Mouse (Mus musculus) MEL (cell line): ENCODE results near the gene Pdia6. TPM values are rescaled to one million over a fixed set of nuclear protein-coding genes. Genes with fewer than 3 reads are reported as not detected.

Experiments
- DNase-seq: peaks from one replicate; pipeline ENCODE4 v3.0.0; 2011; ENCODE audit warnings: low read depth, low spot score
- H3K27ac ChIP-seq: 2 replicates; pipeline ENCODE4 v1.5.1; 2012; ENCODE audit warnings: low read depth, mild to moderate bottlenecking, control low read depth, low read length, moderate library complexity; ENCODE audit not compliant: control insufficient read depth
- H3K27me3 ChIP-seq, 2 experiments: fragments of 150-350 bp in 1 of 2; sonication (generic) in 1 of 2; 2 replicates each; pipeline ENCODE4 v1.6.1; 2012; ENCODE audit warnings: low read length in 2 of 2, mild to moderate bottlenecking in 2 of 2, improper control_type of control experiment in 1 of 2, moderate library complexity in 1 of 2; ENCODE audit not compliant: insufficient read depth in 2 of 2, control insufficient read depth in 1 of 2
- H3K36me3 ChIP-seq, 2 experiments: 2 replicates each; pipeline ENCODE4 v1.6.1; 2012 to 2014; ENCODE audit warnings: low read length in 2 of 2, improper control_type of control experiment in 1 of 2, inconsistent platforms in 1 of 2, mild to moderate bottlenecking in 1 of 2; ENCODE audit not compliant: insufficient read depth in 2 of 2, control insufficient read depth in 1 of 2
- H3K4me1 ChIP-seq, 2 experiments: fragments of 150-350 bp in 1 of 2; sonication (generic) in 1 of 2; 2 replicates each; pipeline ENCODE4 v1.6.1; 2012; ENCODE audit warnings: low read length in 2 of 2, improper control_type of control experiment in 1 of 2, mild to moderate bottlenecking in 1 of 2; ENCODE audit not compliant: insufficient read depth in 2 of 2, control insufficient read depth in 1 of 2
- H3K4me3 ChIP-seq, 2 experiments: fragments of 150-350 bp in 1 of 2; sonication (generic) in 1 of 2; 2 replicates each; pipeline ENCODE4 v1.5.1; 2012; ENCODE audit warnings: low read depth in 2 of 2, low read length in 2 of 2, mild to moderate bottlenecking in 2 of 2, moderate library complexity in 2 of 2, control low read depth in 1 of 2, improper control_type of control experiment in 1 of 2; ENCODE audit not compliant: control insufficient read depth in 1 of 2, insufficient read depth in 1 of 2
- H3K79me2 ChIP-seq: 2 replicates; pipeline ENCODE4 v1.6.1; 2012; ENCODE audit warnings: mild to moderate bottlenecking, low read length, moderate library complexity; ENCODE audit not compliant: control insufficient read depth, poor library complexity, insufficient read depth
- H3K9ac ChIP-seq: 2 replicates; pipeline ENCODE4 v1.6.1; 2012; ENCODE audit warnings: low read depth, mild to moderate bottlenecking, control low read depth, low read length, moderate library complexity; ENCODE audit not compliant: control insufficient read depth, poor library complexity, severe bottlenecking
- H3K9me3 ChIP-seq: fragments of 150-350 bp; sonication (generic); replicated peaks from 2 replicates; pipeline ENCODE4 v1.6.1; 2012; ENCODE audit warnings: mild to moderate bottlenecking, low read length, improper control_type of control experiment, moderate library complexity; ENCODE audit not compliant: insufficient read depth
- BHLHE40 ChIP-seq: IDR thresholded peaks from 2 replicates; pipeline ENCODE4 v1.6.1; 2012; ENCODE audit warnings: low read depth, mild to moderate bottlenecking, inconsistent platforms, low read length, improper control_type of control experiment, borderline replicate concordance
- E2F4 ChIP-seq: IDR thresholded peaks from 2 replicates; pipeline ENCODE4 v1.6.1; 2011; ENCODE audit warnings: low read depth, low read length, improper control_type of control experiment, borderline replicate concordance
- ELF1 ChIP-seq: IDR thresholded peaks from 2 replicates; pipeline ENCODE4 v1.6.1; 2014; ENCODE audit warnings: low read depth, mild to moderate bottlenecking, inconsistent platforms, low read length, improper control_type of control experiment, moderate library complexity
- JUND ChIP-seq: IDR thresholded peaks from 2 replicates; pipeline ENCODE4 v1.6.1; 2011; ENCODE audit warnings: low read depth, mild to moderate bottlenecking, improper control_type of control experiment, low read length
- MAX ChIP-seq: IDR thresholded peaks from 2 replicates; pipeline ENCODE4 v1.6.1; 2011; ENCODE audit warnings: low read length, improper control_type of control experiment
- MAZ ChIP-seq: IDR thresholded peaks from 2 replicates; pipeline ENCODE4 v1.6.1; 2012; ENCODE audit warnings: low read depth, mild to moderate bottlenecking, inconsistent platforms, low read length, improper control_type of control experiment
- MYC ChIP-seq: IDR thresholded peaks from 2 replicates; pipeline ENCODE4 v1.6.1; 2011; ENCODE audit warnings: low read depth, mild to moderate bottlenecking, low read length, improper control_type of control experiment, moderate library complexity
- NRF1 ChIP-seq: IDR thresholded peaks from 2 replicates; pipeline ENCODE4 v1.6.1; 2014; ENCODE audit warnings: low read depth, mild to moderate bottlenecking, inconsistent platforms, low read length, improper control_type of control experiment, moderate library complexity; ENCODE audit not compliant: poor library complexity, insufficient read depth, severe bottlenecking
- POLR2AphosphoS5 ChIP-seq: IDR thresholded peaks from 2 replicates; pipeline ENCODE4 v1.6.1; 2012; ENCODE audit warnings: low read depth, borderline replicate concordance, mild to moderate bottlenecking, inconsistent platforms, low read length, moderate library complexity, mixed read lengths
- RAD21 ChIP-seq: IDR thresholded peaks from 2 replicates; pipeline ENCODE4 v1.6.1; 2011; ENCODE audit warnings: mild to moderate bottlenecking, low read depth, low read length, improper control_type of control experiment
- RCOR1 ChIP-seq: IDR thresholded peaks from 2 replicates; pipeline ENCODE4 v1.6.1; 2012; ENCODE audit warnings: low read depth, mild to moderate bottlenecking, inconsistent platforms, low read length, improper control_type of control experiment
- SMC3 ChIP-seq: IDR thresholded peaks from 2 replicates; pipeline ENCODE4 v1.6.1; 2011; ENCODE audit warnings: low read depth, low read length, improper control_type of control experiment
- TAL1 ChIP-seq: IDR thresholded peaks from 2 replicates; pipeline ENCODE4 v1.6.1; 2012; ENCODE audit warnings: mild to moderate bottlenecking, inconsistent platforms, low read length, moderate library complexity, mixed read lengths
- TBP ChIP-seq: IDR thresholded peaks from 2 replicates; pipeline ENCODE4 v1.8.0; 2011; ENCODE audit warnings: low read depth, low read length, improper control_type of control experiment
- TCF12 ChIP-seq: IDR thresholded peaks from 2 replicates; pipeline ENCODE4 v1.6.1; 2014; ENCODE audit warnings: low read depth, mild to moderate bottlenecking, inconsistent platforms, low read length, improper control_type of control experiment, moderate library complexity
- ZC3H11A ChIP-seq: IDR thresholded peaks from 2 replicates; pipeline ENCODE4 v1.6.1; 2012; ENCODE audit warnings: low read depth, mild to moderate bottlenecking, inconsistent platforms, low read length, improper control_type of control experiment
- ZKSCAN1 ChIP-seq: IDR thresholded peaks from 2 replicates; pipeline ENCODE4 v1.6.1; 2012; ENCODE audit warnings: low read depth, mild to moderate bottlenecking, inconsistent platforms, low read length, improper control_type of control experiment, moderate library complexity
- ZMIZ1 ChIP-seq: IDR thresholded peaks from 2 replicates; pipeline ENCODE4 v1.6.1; 2012; ENCODE audit warnings: low read depth, mild to moderate bottlenecking, inconsistent platforms, low read length, improper control_type of control experiment, moderate library complexity
- polyA plus RNA-seq, 2 experiments: library from polyadenylated mRNA; stranded (reverse) in 1 of 2; unstranded in 1 of 2; fragments of >175 nt in 1 of 2; fragments of >200 nt in 1 of 2; gene quantifications; 2 replicates each; pipeline versions ENCODE4 v1.2.1 to v1.2.4; 2012; ENCODE audit warnings: low replicate concordance in 2 of 2, low read depth in 1 of 2; ENCODE audit not compliant: insufficient read length in 2 of 2, insufficient read depth in 1 of 2, missing spikeins in 1 of 2
- total RNA-seq: library from RNA; depleted of rRNA; stranded (reverse); fragments of 300-350 nt; gene quantifications from 2 replicates; pipeline ENCODE4 v1.2.3, GENCODE M21; 2012

Pdia6 gene
- total and polyA plus RNA-seq, 3 experiments: 321 to 373 TPM; not detected in 1

- H3K36me3 ChIP-seq: peaks cover 0 to 34% of the 10 kb centered on the region in 2 experiments; a peak in 2 of 4 replicates
- H3K9me3 ChIP-seq: no peaks in the 10 kb centered on the region
- no peaks in the 10 kb centered on the region for H3K27me3 ChIP-seq
- H3K4me3 ChIP-seq: no peak overlapping the region
- H3K9ac ChIP-seq: no peak overlapping the region
- peaks cover 13% of the 10 kb centered on the region for H3K79me2 ChIP-seq
- H3K4me1 ChIP-seq: peaks cover 0 to 2% of the 10 kb centered on the region in 2 experiments; a peak in 1 of 4 replicates
- DNase-seq: no peak
- no peak overlapping the region for H3K27ac ChIP-seq
- TF ChIP-seq MAX: no peak
- TF ChIP-seq RAD21: no peak
- TF ChIP-seq JUND: no peak
- TF ChIP-seq BHLHE40: no peak
These were observed 7.5 kb downstream of the Pdia6 start for GRCm38 (mm10) chr12:17273841-17274240.

- Histone ChIP-seq H3K9me3 (no peaks in the 10 kb centered on the region), H3K4me3 (no peak overlapping the region), H3K36me3 (no peaks in the 10 kb centered on the region), H3K4me1 (no peaks in the 10 kb centered on the region), H3K79me2 (no peaks in the 10 kb centered on the region), H3K27me3 (no peaks in the 10 kb centered on the region; a peak in 1 of 4 replicates), H3K9ac (no peak overlapping the region), H3K27ac (no peak overlapping the region)
- no peak for DNase-seq
- TF ChIP-seq MAZ (no peak), ZMIZ1 (no peak), TCF12 (no peak), E2F4 (no peak), SMC3 (no peak), ELF1 (no peak), TAL1 (no peak), TBP (no peak), MYC (no peak), BHLHE40 (no peak), ZKSCAN1 (no peak), NRF1 (no peak), ZC3H11A (no peak), RCOR1 (no peak), POLR2AphosphoS5 (no peak)
These were observed 22.2 kb downstream of the Pdia6 start for GRCm38 (mm10) chr12:17288496-17288895.
